Mouse (Mus musculus) liver, embryonic 11.5 days (tissue): Measurements from ENCODE around the gene Klf2. TPM values are rescaled to one million over a fixed set of nuclear protein-coding genes. Genes with fewer than 3 reads are reported as not detected.

Source experiments
- ATAC-seq: fragments of 200-750 bp; cut with Nextera tagmentation; replicated peaks from 2 replicates; pipeline ENCODE4 v1.8.0; 2017; ENCODE audit warnings: moderate number of reproducible peaks, mild to moderate bottlenecking, moderate TSS enrichment, moderate library complexity; ENCODE audit not compliant: low FRiP score
- DNase-seq: peaks from one replicate; pipeline ENCODE4 v3.0.0-alpha.2; 2017; ENCODE audit warnings: low spot score
- H3K27ac ChIP-seq: fragments of 300-500 bp; sonication (generic); 2 replicates; pipeline ENCODE4 v1.5.1; 2014; ENCODE audit warnings: mild to moderate bottlenecking, low read depth, low read length, control low read depth
- H3K27me3 ChIP-seq: fragments of 300-500 bp; sonication (generic); replicated peaks from 2 replicates; pipeline ENCODE4 v1.6.1; 2014; ENCODE audit warnings: low read length, mixed read lengths; ENCODE audit not compliant: control insufficient read depth, insufficient read depth
- H3K36me3 ChIP-seq: fragments of 300-500 bp; sonication (generic); 2 replicates; pipeline ENCODE4 v1.6.1; 2014; ENCODE audit warnings: mild to moderate bottlenecking, low read length, moderate library complexity, mixed read lengths; ENCODE audit not compliant: control insufficient read depth, insufficient read depth
- H3K4me1 ChIP-seq: fragments of 300-500 bp; sonication (generic); replicated peaks from 2 replicates; pipeline ENCODE4 v1.6.1; 2014; ENCODE audit warnings: low read length, mixed read lengths; ENCODE audit not compliant: control insufficient read depth, insufficient read depth
- H3K4me2 ChIP-seq: fragments of 300-500 bp; sonication (generic); 2 replicates; pipeline ENCODE4 v1.6.1; 2014; ENCODE audit warnings: mild to moderate bottlenecking, control low read depth, moderate library complexity
- H3K4me3 ChIP-seq: fragments of 300-500 bp; sonication (generic); 2 replicates; pipeline ENCODE4 v1.5.1; 2014; ENCODE audit warnings: low read depth, low read length, control low read depth
- H3K9ac ChIP-seq: fragments of 300-500 bp; sonication (generic); 2 replicates; pipeline ENCODE4 v1.6.1; 2014; ENCODE audit warnings: low read depth, low read length, control low read depth
- H3K9me3 ChIP-seq: fragments of 300-500 bp; sonication (generic); 2 replicates; pipeline ENCODE4 v1.6.1; 2016; ENCODE audit warnings: low read length, inconsistent platforms, mixed read lengths; ENCODE audit not compliant: control insufficient read depth
- WGBS: fragments of 180-500 bp; shearing (Covaris S2); extraction: QIAGEN DNeasy Blood & Tissue Kit; methylation state at CpG from one replicate; pipeline ENCODE4 v1.1.7; 2014; 5-methylcytosine and 5-hydroxymethylcytosine counted together
- polyA plus RNA-seq: library from polyadenylated mRNA; unstranded; fragments of >200 nt; fragmentation: Nextera tagmentation; extraction: Ambion mirVana; gene quantifications from 2 replicates; pipeline ENCODE4 v1.2.1, GENCODE M21; 2014

Gene Klf2
- polyA plus RNA-seq, 1 experiment from 2014 or later: 5.3 TPM

DNA sequence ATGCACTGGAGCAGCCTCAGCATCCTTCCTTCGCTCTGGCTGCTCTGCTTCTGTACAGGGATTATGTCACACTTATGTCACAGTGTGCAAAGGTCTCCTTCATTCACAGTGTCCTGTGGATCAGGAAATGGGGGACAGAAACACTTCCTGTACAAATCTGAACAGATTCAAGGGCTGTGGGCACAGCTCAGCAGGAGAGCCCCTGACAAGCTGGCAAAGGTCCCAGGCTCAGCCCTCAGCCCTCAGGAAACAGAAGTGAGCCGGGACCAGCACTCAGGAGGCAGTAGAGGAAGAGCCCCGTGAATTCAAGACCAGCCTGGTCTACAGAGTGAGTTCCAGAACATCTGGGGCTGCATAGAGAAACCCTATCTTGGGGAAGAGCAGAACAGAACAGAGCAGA is 37.2 kb upstream of the Klf2 start:
- H3K9ac ChIP-seq: no peak overlapping the region
- no peak overlapping the region for H3K4me2 ChIP-seq
- peaks cover 18% of the 10 kb centered on the region for H3K4me1 ChIP-seq
- H3K36me3 ChIP-seq: no peaks in the 10 kb centered on the region
- H3K27me3 ChIP-seq: no peaks in the 10 kb centered on the region
- WGBS: 31% methylated on average over 3 of the region's 3 CpGs
- H3K9me3 ChIP-seq: no peaks in the 10 kb centered on the region
- DNase-seq (no peak), ATAC-seq (no peak)
- H3K4me3 ChIP-seq: no peak overlapping the region
- H3K27ac ChIP-seq: no peak overlapping the region

DNA sequence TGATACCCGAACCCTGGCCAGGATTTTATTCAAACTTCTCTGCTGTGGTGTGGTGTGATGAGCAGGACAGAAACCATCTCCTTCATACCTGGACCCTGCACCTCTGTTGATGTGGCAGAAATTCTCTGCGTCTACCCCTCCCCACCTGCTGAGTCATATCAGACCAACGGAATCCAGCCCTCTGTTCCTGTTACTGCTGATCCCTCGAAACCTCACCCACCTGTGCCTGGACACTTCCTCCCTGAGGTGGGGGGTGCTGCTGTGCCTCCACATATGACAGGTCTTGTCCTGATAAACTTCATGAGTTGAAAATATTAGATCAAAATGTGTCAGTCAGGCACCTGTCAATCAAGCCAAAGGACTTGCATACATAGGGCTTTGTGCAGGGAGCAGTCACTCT is 33.5 kb upstream of the Klf2 start:
- DNase-seq (no peak), ATAC-seq (no peak)
- peaks cover 7% of the 10 kb centered on the region for H3K4me1 ChIP-seq
- H3K4me3 ChIP-seq: no peak overlapping the region
- H3K27ac ChIP-seq: no peak overlapping the region
- no peaks in the 10 kb centered on the region for H3K36me3 ChIP-seq
- no peaks in the 10 kb centered on the region for H3K9me3 ChIP-seq
- H3K9ac ChIP-seq: no peak overlapping the region
- no peak overlapping the region for H3K4me2 ChIP-seq
- 39% methylated on average over 4 of the region's 4 CpGs for WGBS
- H3K27me3 ChIP-seq: no peaks in the 10 kb centered on the region

DNA sequence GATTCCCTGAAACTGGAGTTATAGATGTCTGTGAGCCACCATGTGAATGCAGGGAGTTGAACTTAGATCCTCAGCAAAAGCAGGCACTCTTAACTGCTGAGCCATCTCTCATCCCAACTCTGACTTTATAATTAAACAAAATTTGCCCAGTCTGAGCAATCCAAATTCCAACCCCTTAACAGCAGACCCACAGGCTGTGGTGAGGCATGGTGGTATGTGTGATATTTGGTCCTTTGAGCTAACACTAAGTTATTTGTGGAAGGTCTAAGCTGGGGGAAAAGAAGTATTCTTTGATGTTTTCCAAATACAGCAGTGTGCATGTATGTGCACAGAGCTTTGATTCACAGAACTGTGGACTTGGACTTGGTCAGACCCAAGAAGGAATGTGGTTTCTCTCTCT is 29.8 kb upstream of the Klf2 start:
- H3K27ac ChIP-seq: no peak overlapping the region
- no peak overlapping the region for H3K9ac ChIP-seq
- no peak overlapping the region for H3K4me3 ChIP-seq
- no peaks in the 10 kb centered on the region for H3K4me1 ChIP-seq
- no peak overlapping the region for H3K4me2 ChIP-seq
- no peaks in the 10 kb centered on the region for H3K9me3 ChIP-seq
- ATAC-seq (no peak), DNase-seq (no peak)
- no peaks in the 10 kb centered on the region for H3K36me3 ChIP-seq
- H3K27me3 ChIP-seq: no peaks in the 10 kb centered on the region

GRCm38 (mm10) chr8:72291104-72291503 is 27.7 kb upstream of the Klf2 start:
- 57% methylated on average over 2 of the region's 2 CpGs for WGBS

GRCm38 (mm10) chr8:72293309-72293708 is 25.5 kb upstream of the Klf2 start:
- H3K27me3 ChIP-seq: no peaks in the 10 kb centered on the region
- no peaks in the 10 kb centered on the region for H3K9me3 ChIP-seq
- ATAC-seq (no peak), DNase-seq (no peak)
- no peaks in the 10 kb centered on the region for H3K36me3 ChIP-seq
- no peak overlapping the region for H3K4me2 ChIP-seq
- no peak overlapping the region for H3K27ac ChIP-seq
- no peak overlapping the region for H3K9ac ChIP-seq
- no peak overlapping the region for H3K4me3 ChIP-seq
- H3K4me1 ChIP-seq: no peaks in the 10 kb centered on the region; the same call in 1 of the 2 replicates

More at GRCm38 (mm10) chr8:72291104-72291503, 27.7 kb upstream of the Klf2 start:
- Histone ChIP-seq H3K36me3 (no peaks in the 10 kb centered on the region), H3K4me2 (no peak overlapping the region), H3K9ac (no peak overlapping the region), H3K4me3 (no peak overlapping the region), H3K9me3 (no peaks in the 10 kb centered on the region), H3K27ac (no peak overlapping the region), H3K27me3 (no peaks in the 10 kb centered on the region), H3K4me1 (no peaks in the 10 kb centered on the region; the same call in 1 of the 2 replicates)
- no peak for ATAC-seq
- no peak for DNase-seq

- Histone ChIP-seq H3K9ac (no peak overlapping the region), H3K27me3 (no peaks in the 10 kb centered on the region), H3K4me2 (peak overlapping the region; percentile 11; the same call in 1 of the 2 replicates), H3K4me1 (no peaks in the 10 kb centered on the region; the same call in 1 of the 2 replicates), H3K9me3 (no peaks in the 10 kb centered on the region), H3K4me3 (no peak overlapping the region), H3K27ac (peak overlapping the region; percentile 34; the same call in 1 of the 2 replicates), H3K36me3 (no peaks in the 10 kb centered on the region)
- DNase-seq (no peak), ATAC-seq (no peak)
- WGBS: 57% methylated on average over 3 of the region's 3 CpGs
Observed at GRCm38 (mm10) chr8:72295125-72295524, 23.7 kb upstream of the Klf2 start.

DNA sequence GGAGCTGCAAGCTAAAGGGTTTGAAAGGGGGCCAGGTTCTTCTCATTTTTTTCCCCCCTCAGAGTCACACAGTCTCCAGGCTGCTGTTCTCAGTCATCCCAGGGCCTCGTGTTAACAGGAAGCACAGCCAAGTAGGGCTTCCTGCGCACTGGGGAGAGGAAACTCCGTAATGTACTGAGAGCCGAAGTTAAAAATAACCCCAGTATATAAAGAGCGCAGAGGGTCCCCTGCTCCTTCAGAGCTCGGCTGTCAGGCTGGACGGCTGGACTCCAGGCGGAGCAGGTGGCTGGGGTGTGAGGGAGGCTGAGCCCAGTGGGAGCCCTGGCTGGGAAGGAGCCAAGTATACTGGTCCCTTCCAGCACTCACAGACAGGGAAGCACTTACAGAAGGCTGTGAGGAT is 23.2 kb upstream of the Klf2 start:
- peak overlapping the region; percentile 34; the same call in 1 of the 2 replicates for H3K27ac ChIP-seq
- no peaks in the 10 kb centered on the region for H3K27me3 ChIP-seq
- WGBS: 40% methylated on average over 8 of the region's 8 CpGs
- no peak for DNase-seq
- H3K36me3 ChIP-seq: no peaks in the 10 kb centered on the region
- no peaks in the 10 kb centered on the region for H3K9me3 ChIP-seq
- no peak overlapping the region for H3K4me3 ChIP-seq
- H3K4me2 ChIP-seq: peak overlapping the region; percentile 23; the same call in 1 of the 2 replicates
- peak; percentile 70 for ATAC-seq
- no peak overlapping the region for H3K9ac ChIP-seq
- H3K4me1 ChIP-seq: no peaks in the 10 kb centered on the region; the same call in 1 of the 2 replicates

GRCm38 (mm10) chr8:72296561-72296960 is 22.3 kb upstream of the Klf2 start:
- Histone ChIP-seq H3K9me3 (no peaks in the 10 kb centered on the region), H3K4me2 (no peak overlapping the region), H3K9ac (no peak overlapping the region), H3K4me3 (no peak overlapping the region), H3K36me3 (no peaks in the 10 kb centered on the region), H3K27ac (no peak overlapping the region), H3K4me1 (no peaks in the 10 kb centered on the region; the same call in 1 of the 2 replicates), H3K27me3 (no peaks in the 10 kb centered on the region)
- DNase-seq: no peak
- WGBS: 83% methylated on average over 8 of the region's 8 CpGs
- ATAC-seq: no peak

DNA sequence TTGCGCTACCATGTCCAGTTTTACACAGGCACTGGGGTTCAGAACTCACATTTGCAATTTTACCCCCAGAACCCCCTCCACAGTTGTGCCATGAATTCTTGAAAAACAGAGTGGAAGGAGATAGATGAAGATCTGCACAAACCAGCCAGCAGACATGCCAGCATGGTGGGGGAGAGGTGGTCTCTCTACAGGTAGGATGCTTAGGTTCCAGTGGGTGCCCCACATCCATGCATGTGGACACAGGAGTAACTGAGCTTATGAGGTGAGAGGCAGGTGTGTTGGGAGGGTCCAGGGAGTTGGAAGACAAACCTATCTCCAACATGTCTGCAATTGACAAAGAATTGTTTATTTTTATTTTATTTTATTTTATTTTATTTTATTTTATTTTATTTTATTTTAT is 19.9 kb upstream of the Klf2 start:
- no peak overlapping the region for H3K4me3 ChIP-seq
- no peak overlapping the region for H3K4me2 ChIP-seq
- no peak overlapping the region for H3K9ac ChIP-seq
- DNase-seq (no peak), ATAC-seq (no peak)
- WGBS: 95% methylated on average over 1 of the region's 1 CpGs
- no peaks in the 10 kb centered on the region; the same call in 1 of the 2 replicates for H3K4me1 ChIP-seq
- H3K27me3 ChIP-seq: no peaks in the 10 kb centered on the region
- no peaks in the 10 kb centered on the region for H3K9me3 ChIP-seq
- H3K36me3 ChIP-seq: no peaks in the 10 kb centered on the region
- no peak overlapping the region for H3K27ac ChIP-seq
